Mouse (Mus musculus) kidney, adult 2 months (tissue): Measurements from ENCODE around the gene Bphl. TPM values are rescaled to one million over a fixed set of nuclear protein-coding genes. Genes with fewer than 3 reads are reported as not detected.

ENCODE experiments used
- DNase-seq: peaks from one replicate; pipeline ENCODE4 v3.0.0; 2021
- H3K27ac ChIP-seq: fragments of 200-500 bp; 2 replicates; pipeline ENCODE4 v1.5.1; 2012; ENCODE audit warnings: low read depth, low read length, control low read depth, inconsistent platforms; ENCODE audit not compliant: insufficient read depth
- H3K27me3 ChIP-seq: fragments of 200-500 bp; replicated peaks from 2 replicates; pipeline ENCODE4 v1.6.1; 2012; ENCODE audit warnings: mild to moderate bottlenecking, moderate library complexity, low read length, inconsistent platforms; ENCODE audit not compliant: control insufficient read depth, insufficient read depth
- H3K36me3 ChIP-seq: fragments of 200-500 bp; 2 replicates; pipeline ENCODE4 v1.6.1; 2012; ENCODE audit warnings: mild to moderate bottlenecking, moderate library complexity, low read length, inconsistent platforms; ENCODE audit not compliant: control insufficient read depth, insufficient read depth
- H3K4me1 ChIP-seq: fragments of 200-500 bp; 2 replicates; pipeline ENCODE4 v1.6.1; 2011; ENCODE audit warnings: low read length; ENCODE audit not compliant: control insufficient read depth, insufficient read depth
- H3K4me3 ChIP-seq: fragments of 200-500 bp; 2 replicates; pipeline ENCODE4 v1.5.1; 2011; ENCODE audit warnings: mild to moderate bottlenecking, low read depth, low read length, control low read depth; ENCODE audit not compliant: insufficient read depth
- CTCF ChIP-seq: fragments of 200-500 bp; conservative IDR thresholded peaks from 2 replicates; pipeline ENCODE4 v1.5.1; 2011; ENCODE audit warnings: low read depth, mild to moderate bottlenecking, control low read depth, low read length, moderate library complexity, mixed read lengths; ENCODE audit not compliant: insufficient read depth, insufficient read length
- POLR2A ChIP-seq: fragments of 200-500 bp; IDR thresholded peaks from one replicate; pipeline ENCODE4 v1.6.1; 2011; ENCODE audit warnings: low read depth, low read length, control low read depth
- WGBS: fragments of 180-500 bp; shearing (Covaris S2); methylation state at CpG from one replicate; pipeline ENCODE4 v1.1.7; 2018; 5-methylcytosine and 5-hydroxymethylcytosine counted together
- polyA plus RNA-seq: library from polyadenylated mRNA; depleted of rRNA; stranded (reverse); fragments of >200 nt; gene quantifications from 2 replicates; pipeline ENCODE4 v1.2.3, GENCODE M21; 2012

Bphl gene
- polyA plus RNA-seq, 1 experiment = 392 TPM

DNA sequence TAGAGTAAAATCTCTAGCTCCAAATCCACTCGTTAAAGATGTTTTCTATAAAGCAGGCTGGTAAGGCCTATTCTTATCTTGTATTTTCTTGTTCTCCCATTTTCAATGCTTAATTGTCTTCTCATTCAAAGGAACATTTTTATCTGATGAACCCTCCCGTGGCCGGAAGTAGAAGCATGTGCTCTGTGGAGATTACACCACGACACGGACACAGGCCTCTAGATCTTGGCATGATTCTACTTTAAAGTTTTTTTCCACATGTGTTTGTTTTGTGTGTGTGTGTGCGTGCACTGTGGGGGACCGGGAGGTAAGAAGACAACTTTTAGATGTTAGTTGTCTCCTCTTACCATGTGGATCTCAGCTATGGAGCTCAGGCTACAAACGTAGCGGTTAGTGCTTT, 64.5 kb downstream of the Bphl start:
- no peak overlapping the region for H3K4me3 ChIP-seq
- no peaks in the 10 kb centered on the region for H3K27me3 ChIP-seq
- no peaks in the 10 kb centered on the region for H3K4me1 ChIP-seq
- TF ChIP-seq CTCF (no peak), POLR2A (no peak)
- H3K27ac ChIP-seq = no peak overlapping the region
- 79% methylated on average over 9 of the region's 9 CpGs for WGBS
- no peak for DNase-seq
- no peaks in the 10 kb centered on the region for H3K36me3 ChIP-seq

DNA sequence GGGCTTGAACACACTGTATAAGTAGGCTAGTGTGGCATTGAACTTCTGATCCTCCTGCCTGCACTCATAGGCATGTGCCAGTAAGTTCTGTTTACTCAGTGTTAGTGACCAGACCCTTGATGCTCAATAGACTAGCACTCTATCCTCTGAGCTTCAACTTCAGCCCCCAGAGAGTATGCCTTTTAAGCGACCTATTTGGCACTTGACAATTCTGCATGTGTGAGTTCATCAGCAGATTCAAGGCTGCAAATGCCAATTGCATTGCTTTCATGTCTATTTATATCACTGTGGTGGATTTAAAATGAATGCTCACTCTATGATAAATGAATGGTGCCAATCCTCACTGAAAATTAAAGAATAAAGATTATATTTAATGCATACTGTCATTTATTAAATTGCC, 68.0 kb downstream of the Bphl start:
- H3K27ac ChIP-seq = no peak overlapping the region
- H3K4me1 ChIP-seq = peaks cover 6% of the 10 kb centered on the region; the same call in 1 of the 2 replicates
- TF ChIP-seq CTCF = no peak
- TF ChIP-seq POLR2A = no peak
- H3K4me3 ChIP-seq = no peak overlapping the region
- H3K36me3 ChIP-seq = no peaks in the 10 kb centered on the region
- no peaks in the 10 kb centered on the region for H3K27me3 ChIP-seq
- no peak for DNase-seq
- WGBS = 80% methylated on average over 1 of the region's 1 CpGs

DNA sequence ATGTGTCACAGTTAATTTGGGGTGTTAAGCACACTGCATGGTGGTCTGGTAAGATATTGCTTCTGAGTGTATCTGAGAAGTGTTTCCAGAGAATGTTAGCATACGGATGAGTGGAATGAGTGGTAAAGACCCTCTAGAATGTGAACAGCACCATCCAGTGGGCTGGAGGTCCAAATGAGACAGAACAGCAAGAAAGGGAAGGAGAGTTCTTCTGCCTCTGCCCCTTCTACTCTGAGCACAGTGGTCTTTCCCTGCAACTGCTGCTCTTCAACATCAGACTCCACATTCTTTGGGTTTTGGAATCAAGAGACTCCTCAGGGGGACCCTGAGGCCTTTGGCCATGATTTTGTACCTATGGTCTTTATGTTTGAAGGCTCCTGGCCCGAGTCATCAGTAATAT, 68.9 kb downstream of the Bphl start:
- H3K27me3 ChIP-seq = no peaks in the 10 kb centered on the region
- H3K36me3 ChIP-seq = no peaks in the 10 kb centered on the region
- WGBS = 89% methylated on average over 2 of the region's 2 CpGs
- H3K4me1 ChIP-seq = peaks cover 8% of the 10 kb centered on the region; the same call in 1 of the 2 replicates
- no peak for DNase-seq
- H3K27ac ChIP-seq = no peak overlapping the region
- H3K4me3 ChIP-seq = no peak overlapping the region
- TF ChIP-seq CTCF = no peak
- TF ChIP-seq POLR2A = no peak

DNA sequence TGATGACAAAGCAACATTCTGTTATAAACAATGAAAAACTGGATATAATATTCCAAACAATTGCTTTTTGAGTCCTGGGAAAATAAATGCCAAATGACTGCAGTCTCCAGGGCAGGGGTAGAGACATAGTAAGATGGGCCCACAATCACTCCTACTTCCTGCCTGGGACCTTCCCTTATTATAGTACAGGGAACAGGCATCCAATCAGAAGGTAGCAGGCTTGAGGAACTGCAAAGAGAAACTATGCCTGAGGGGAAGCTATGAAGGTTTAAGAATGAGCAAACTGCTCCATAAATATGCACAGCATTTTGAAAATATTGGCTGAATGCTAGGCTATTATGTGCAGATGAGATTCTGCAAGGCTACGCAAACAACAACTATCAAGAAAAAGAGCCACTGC, 69.6 kb downstream of the Bphl start:
- H3K27me3 ChIP-seq = no peaks in the 10 kb centered on the region
- no peak for DNase-seq
- no peaks in the 10 kb centered on the region for H3K36me3 ChIP-seq
- no peak overlapping the region for H3K4me3 ChIP-seq
- TF ChIP-seq POLR2A = no peak
- TF ChIP-seq CTCF = no peak
- WGBS = 84% methylated on average over 1 of the region's 1 CpGs
- H3K4me1 ChIP-seq = peaks cover 8% of the 10 kb centered on the region; the same call in 1 of the 2 replicates
- no peak overlapping the region for H3K27ac ChIP-seq

DNA sequence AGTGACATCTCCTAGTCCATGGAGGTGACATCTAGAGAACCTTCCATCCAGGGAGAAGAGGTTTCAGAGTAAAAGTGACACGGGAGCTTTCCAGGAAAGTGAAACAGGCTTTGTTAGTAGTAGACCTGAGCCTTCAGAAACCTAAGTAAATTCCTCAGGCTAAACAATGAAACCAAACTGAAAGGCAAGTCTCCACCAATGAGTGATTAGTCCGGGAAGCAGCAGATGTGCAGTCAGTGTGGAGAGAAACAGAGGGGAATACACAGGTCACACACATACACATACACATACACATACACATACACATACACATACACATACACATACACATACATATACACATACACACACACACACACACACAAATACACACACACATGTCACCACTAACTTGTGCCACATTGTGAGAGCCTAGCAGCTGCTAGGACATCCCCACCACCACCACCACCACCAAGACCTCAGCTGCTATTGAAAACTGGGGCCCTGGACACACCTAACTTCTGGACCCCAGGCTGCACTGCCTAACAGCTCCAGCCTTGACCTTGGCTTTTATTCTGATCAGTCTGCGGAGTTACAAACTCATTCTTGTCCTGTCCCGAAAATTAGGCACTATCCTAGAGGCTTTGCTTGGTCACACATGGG, 71.8 kb downstream of the Bphl start:
- H3K27me3 ChIP-seq = no peaks in the 10 kb centered on the region
- DNase-seq = no peak
- H3K4me3 ChIP-seq = no peak overlapping the region
- TF ChIP-seq POLR2A (no peak), CTCF (no peak)
- H3K27ac ChIP-seq = peak overlapping the region; percentile 98
- H3K36me3 ChIP-seq = no peaks in the 10 kb centered on the region
- H3K4me1 ChIP-seq = peaks cover 8% of the 10 kb centered on the region; the same call in 1 of the 2 replicates
- 65% methylated on average over 4 of the region's 4 CpGs for WGBS

DNA sequence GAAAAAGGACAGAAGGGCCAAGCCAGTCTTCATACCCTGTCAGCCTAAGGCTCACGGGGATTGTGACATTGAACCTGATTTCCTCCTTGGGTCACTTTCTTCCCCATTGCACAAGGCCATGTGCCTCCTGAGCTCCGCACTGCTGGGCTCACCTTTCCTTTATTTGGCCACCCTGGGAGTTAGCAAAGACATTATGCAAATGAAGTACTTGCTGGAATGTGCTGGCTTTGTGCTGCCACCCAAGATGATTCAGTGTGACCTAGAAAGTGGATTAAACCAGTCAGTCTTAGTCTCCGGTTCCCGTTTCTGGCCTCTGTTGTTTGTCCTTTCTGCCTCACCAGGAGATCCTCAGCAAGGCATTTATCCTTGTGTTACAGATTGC, 72.3 kb downstream of the Bphl start:
- peak; percentile 84 for DNase-seq
- peak overlapping the region; percentile 98 for H3K27ac ChIP-seq
- TF ChIP-seq CTCF (no peak), POLR2A (no peak)
- peaks cover 8% of the 10 kb centered on the region; the same call in 1 of the 2 replicates for H3K4me1 ChIP-seq
- H3K4me3 ChIP-seq = no peak overlapping the region
- no peaks in the 10 kb centered on the region for H3K36me3 ChIP-seq
- no peaks in the 10 kb centered on the region for H3K27me3 ChIP-seq
- WGBS = 35% methylated on average over 4 of the region's 4 CpGs

DNA sequence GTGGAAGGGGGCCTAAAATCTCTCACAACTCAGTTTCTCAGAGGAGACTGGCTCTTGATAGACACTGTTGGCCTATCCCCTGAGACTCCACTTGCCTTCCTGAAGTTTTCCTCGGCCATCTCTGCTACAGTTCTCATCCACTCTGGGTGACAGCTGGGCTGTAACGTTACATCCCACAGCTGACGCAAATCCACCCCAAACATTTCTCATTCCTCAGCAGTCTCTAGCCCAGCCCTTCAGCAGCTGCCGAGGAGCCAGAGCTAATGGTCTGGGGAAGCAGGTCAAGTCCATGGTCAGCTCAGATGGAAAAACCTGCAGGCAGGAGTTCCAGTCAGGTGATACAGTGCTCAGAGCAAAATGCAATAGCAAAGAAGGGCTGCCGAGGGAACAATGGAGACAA, 73.6 kb downstream of the Bphl start:
- peak; percentile 61 for DNase-seq
- WGBS = 44% methylated on average over 5 of the region's 5 CpGs
- no peak overlapping the region for H3K4me3 ChIP-seq
- peaks cover 8% of the 10 kb centered on the region; the same call in 1 of the 2 replicates for H3K4me1 ChIP-seq
- peak overlapping the region; percentile 76 for H3K27ac ChIP-seq
- H3K36me3 ChIP-seq = no peaks in the 10 kb centered on the region
- H3K27me3 ChIP-seq = no peaks in the 10 kb centered on the region
- TF ChIP-seq POLR2A (no peak), CTCF (no peak)
